Mouse (Mus musculus) lung, embryonic 14.5 days (tissue): ENCODE measurements around the gene Stac2. TPM values are rescaled to one million over a fixed set of nuclear protein-coding genes. Genes with fewer than 3 reads are reported as not detected.

Experiments used
- ATAC-seq: fragments of 200-750 bp; cut with Nextera tagmentation; 2 replicates; pipeline ENCODE4 v1.8.0; 2017; ENCODE audit warnings: mild to moderate bottlenecking, moderate TSS enrichment, moderate library complexity; ENCODE audit not compliant: insufficient read depth
- DNase-seq: peaks from one replicate; pipeline ENCODE4 v3.0.0-alpha.2; 2015
- H3K27ac ChIP-seq: fragments of 300-500 bp; sonication (generic); 2 replicates; pipeline ENCODE4 v1.5.1; 2014; ENCODE audit warnings: low read depth, mild to moderate bottlenecking, moderate library complexity
- H3K27me3 ChIP-seq: fragments of 300-500 bp; sonication (generic); 2 replicates; pipeline ENCODE4 v1.6.1; 2014; ENCODE audit warnings: low read length, control low read depth; ENCODE audit not compliant: insufficient read depth
- H3K36me3 ChIP-seq: fragments of 300-500 bp; sonication (generic); 2 replicates; pipeline ENCODE4 v1.6.1; 2014; ENCODE audit warnings: control low read depth; ENCODE audit not compliant: insufficient read depth
- H3K4me1 ChIP-seq: fragments of 300-500 bp; sonication (generic); 2 replicates; pipeline ENCODE4 v1.6.1; 2014; ENCODE audit warnings: antibody characterized with exemption, control low read depth; ENCODE audit not compliant: insufficient read depth
- H3K4me2 ChIP-seq: fragments of 300-500 bp; sonication (generic); 2 replicates; pipeline ENCODE4 v1.6.1; 2014; ENCODE audit warnings: mild to moderate bottlenecking
- H3K4me3 ChIP-seq: fragments of 300-500 bp; sonication (generic); 2 replicates; pipeline ENCODE4 v1.5.1; 2014; ENCODE audit warnings: low read depth, low read length
- H3K9ac ChIP-seq: fragments of 300-500 bp; sonication (generic); 2 replicates; pipeline ENCODE4 v1.6.1; 2014
- H3K9me3 ChIP-seq: fragments of 300-500 bp; sonication (generic); 2 replicates; pipeline ENCODE4 v1.6.1; 2016; ENCODE audit warnings: low read depth, low read length, control low read depth
- CTCF ChIP-seq: IDR thresholded peaks from 2 replicates; pipeline ENCODE4 v1.5.1; 2016; ENCODE audit warnings: antibody characterized with exemption, low read depth
- WGBS: fragments of 180-500 bp; shearing (Covaris S2); extraction: QIAGEN DNeasy Blood & Tissue Kit; methylation state at CpG from one replicate; pipeline ENCODE4 v1.1.7; 2014; 5-methylcytosine and 5-hydroxymethylcytosine counted together
- polyA plus RNA-seq: library from polyadenylated mRNA; unstranded; fragments of >200 nt; fragmentation: Nextera tagmentation; extraction: Ambion mirVana; gene quantifications from 2 replicates; pipeline ENCODE4 v1.2.1, GENCODE M21; 2014

Stac2 gene
- polyA plus RNA-seq, 1 experiment from 2014 or later: 0.05 TPM

DNA sequence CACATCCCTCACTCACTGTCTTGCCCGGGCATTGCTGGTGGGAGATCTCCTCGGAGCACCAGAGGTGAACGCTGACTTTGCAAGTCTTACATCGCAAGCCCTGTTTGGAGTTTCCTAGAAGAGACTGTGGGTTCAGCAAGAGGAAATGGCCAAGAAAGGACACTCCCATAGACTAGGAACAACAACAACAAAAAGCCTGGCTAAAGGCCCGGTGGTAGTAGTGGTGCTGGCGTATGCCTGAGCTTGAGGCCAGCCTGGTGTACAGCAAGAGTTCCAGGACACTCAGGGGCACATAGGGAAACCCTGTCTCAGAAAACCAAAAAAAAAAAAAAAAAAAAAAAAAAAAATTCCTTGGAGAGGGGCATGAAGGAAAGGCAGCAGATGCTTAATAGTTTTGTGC is 10.5 kb downstream of the Stac2 start:
- no peak for ATAC-seq
- 66% methylated on average over 6 of the region's 6 CpGs for WGBS
- Histone ChIP-seq H3K36me3 (no peaks in the 10 kb centered on the region), H3K27me3 (no peaks in the 10 kb centered on the region), H3K4me2 (no peak overlapping the region), H3K9ac (no peak overlapping the region), H3K4me3 (no peak overlapping the region), H3K4me1 (no peaks in the 10 kb centered on the region), H3K9me3 (no peaks in the 10 kb centered on the region), H3K27ac (no peak overlapping the region)
- no peak for DNase-seq
- TF ChIP-seq CTCF: no peak

DNA sequence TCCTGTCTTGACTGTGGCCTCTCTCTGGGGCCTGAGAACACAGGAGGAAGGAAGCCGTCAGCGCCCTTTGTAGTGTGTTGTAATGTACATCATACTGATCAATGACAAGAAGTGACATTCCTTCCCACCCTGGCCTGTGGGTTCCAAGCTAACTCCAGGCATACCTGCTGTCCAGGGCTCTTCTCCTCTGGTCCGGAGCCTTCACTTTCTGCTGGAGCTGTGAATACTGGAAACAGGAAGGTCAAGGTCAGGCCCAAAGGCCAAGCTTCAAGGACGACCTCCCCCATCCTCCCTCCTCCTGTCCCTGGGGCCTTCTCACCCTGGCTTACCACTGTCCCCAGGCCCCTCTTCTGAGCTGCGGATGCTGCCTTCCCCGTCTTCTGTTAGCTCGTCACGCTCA is 12.3 kb downstream of the Stac2 start:
- no peak for DNase-seq
- Histone ChIP-seq H3K9ac (no peak overlapping the region), H3K27ac (no peak overlapping the region), H3K36me3 (no peaks in the 10 kb centered on the region), H3K4me1 (0 out of 2 replicates have a peak, but pooled peaks cover under 1% of the 10 kb centered on the region), H3K4me2 (no peak overlapping the region), H3K4me3 (no peak overlapping the region), H3K27me3 (peaks cover 9% of the 10 kb centered on the region; the same call in 1 of the 2 replicates), H3K9me3 (no peaks in the 10 kb centered on the region)
- ATAC-seq: no peak
- WGBS: 57% methylated on average over 8 of the region's 8 CpGs
- TF ChIP-seq CTCF: no peak

DNA sequence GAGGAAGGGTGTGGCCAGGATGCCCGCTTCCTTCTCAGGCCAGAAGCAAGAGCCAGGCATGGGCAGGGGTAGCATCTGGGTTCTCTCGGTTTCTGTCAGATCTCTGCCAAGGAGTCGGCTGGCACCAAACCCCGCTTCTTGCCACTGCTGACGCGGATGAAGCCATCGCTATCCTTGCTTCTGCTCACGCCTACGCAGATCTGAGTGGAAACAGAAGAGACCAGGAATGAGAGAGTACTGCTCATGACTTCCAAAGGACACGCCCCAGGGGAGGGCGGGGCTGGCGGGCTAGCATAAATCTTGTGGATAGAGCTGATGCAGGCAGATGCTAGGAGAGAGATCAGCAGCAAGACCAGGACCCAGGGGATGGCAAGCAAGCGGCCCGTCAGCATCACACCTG is 15.4 kb downstream of the Stac2 start:
- no peak for TF ChIP-seq CTCF
- ATAC-seq (no peak), DNase-seq (no peak)
- H3K27me3 ChIP-seq: peaks cover 20% of the 10 kb centered on the region
- 59% methylated on average over 14 of the region's 14 CpGs for WGBS
- H3K36me3 ChIP-seq: no peaks in the 10 kb centered on the region
- no peak overlapping the region for H3K27ac ChIP-seq
- H3K4me2 ChIP-seq: no peak overlapping the region
- 0 out of 2 replicates have a peak, but pooled peaks cover 3% of the 10 kb centered on the region for H3K4me1 ChIP-seq
- H3K4me3 ChIP-seq: no peak overlapping the region
- H3K9me3 ChIP-seq: no peaks in the 10 kb centered on the region
- no peak overlapping the region for H3K9ac ChIP-seq

DNA sequence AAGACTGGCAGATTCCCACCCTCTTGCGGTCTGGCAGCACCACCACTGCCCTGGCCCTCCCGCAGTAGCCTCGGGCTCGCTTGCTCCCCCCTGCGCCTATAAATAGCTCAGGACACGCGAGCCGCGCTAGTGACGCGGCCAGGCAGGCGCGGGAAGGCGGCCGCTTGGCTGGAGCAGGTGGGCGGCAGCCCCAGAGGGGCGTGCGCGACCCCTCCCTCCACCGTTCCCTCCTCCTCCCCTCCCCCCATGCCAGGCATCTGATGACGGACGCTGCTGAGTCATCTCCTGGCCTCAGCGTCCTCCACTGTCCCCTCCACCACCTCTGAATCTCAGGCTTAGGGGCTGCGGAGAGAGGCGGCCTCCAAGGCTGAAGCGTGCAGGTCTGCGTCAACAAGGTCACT is 17.3 kb downstream of the Stac2 start:
- Histone ChIP-seq H3K9ac (0 out of 2 replicates have a peak overlapping the region, but pooled peaks have one; percentile 9), H3K4me1 (0 out of 2 replicates have a peak, but pooled peaks cover 3% of the 10 kb centered on the region), H3K27ac (no peak overlapping the region), H3K36me3 (peaks cover 4% of the 10 kb centered on the region), H3K27me3 (peaks cover 20% of the 10 kb centered on the region), H3K4me3 (peak overlapping the region; percentile 26), H3K4me2 (peak overlapping the region; percentile 64), H3K9me3 (no peaks in the 10 kb centered on the region)
- ATAC-seq (peak; percentile 19; the same call in 1 of the 2 replicates), DNase-seq (peak; percentile 67)
- peak; percentile 23 for TF ChIP-seq CTCF
- under 1% methylated on average over 27 of the region's 27 CpGs for WGBS

DNA sequence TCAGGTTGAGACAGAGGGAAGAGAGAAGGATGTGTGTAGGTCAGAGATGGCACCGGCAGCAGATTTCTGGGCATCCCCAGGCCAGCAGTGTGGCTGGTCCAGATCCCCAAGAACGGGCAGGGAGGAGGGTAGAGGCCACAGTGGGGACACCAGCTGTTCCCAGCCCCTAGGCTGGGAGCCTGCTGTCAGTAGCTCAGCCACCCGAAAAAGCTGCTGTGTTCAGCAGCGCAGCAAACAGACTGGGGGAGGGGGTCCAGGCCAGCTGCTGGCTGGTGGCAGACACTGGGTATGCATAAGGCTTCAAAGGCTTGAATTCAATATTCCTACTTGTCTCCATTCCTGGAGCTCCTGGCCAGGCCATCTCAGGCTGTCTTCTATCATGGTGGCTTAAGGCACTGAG is 18.4 kb downstream of the Stac2 start:
- H3K27ac ChIP-seq: no peak overlapping the region
- H3K4me2 ChIP-seq: no peak overlapping the region
- 42% methylated on average over 4 of the region's 4 CpGs for WGBS
- peaks cover 16% of the 10 kb centered on the region for H3K36me3 ChIP-seq
- ATAC-seq (peak; percentile 5; the same call in 1 of the 2 replicates), DNase-seq (peak; percentile 34)
- H3K9ac ChIP-seq: no peak overlapping the region
- no peak for TF ChIP-seq CTCF
- 0 out of 2 replicates have a peak, but pooled peaks cover 3% of the 10 kb centered on the region for H3K4me1 ChIP-seq
- H3K27me3 ChIP-seq: peaks cover 20% of the 10 kb centered on the region
- no peak overlapping the region for H3K4me3 ChIP-seq
- no peaks in the 10 kb centered on the region for H3K9me3 ChIP-seq

DNA sequence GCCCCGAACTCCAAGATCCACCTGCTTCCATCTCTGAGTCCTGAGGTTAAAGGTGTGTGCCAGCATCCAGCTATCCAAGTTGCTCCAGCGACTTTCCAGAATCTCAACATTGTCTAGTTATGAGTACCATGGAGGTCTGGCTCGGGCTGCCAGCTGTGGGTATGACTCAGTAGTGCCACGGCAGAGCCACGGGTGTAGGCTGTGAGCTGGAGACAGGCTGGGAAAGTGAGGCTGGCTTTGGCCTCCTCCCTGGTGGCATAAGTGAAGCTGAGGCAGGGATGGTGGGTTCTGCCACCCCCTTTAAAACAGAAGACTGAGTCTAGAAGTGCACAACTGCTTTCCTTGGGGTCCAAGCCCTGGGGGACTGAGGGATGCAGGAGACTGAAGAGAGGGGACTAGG is 19.2 kb downstream of the Stac2 start:
- H3K9ac ChIP-seq: no peak overlapping the region
- H3K36me3 ChIP-seq: peaks cover 24% of the 10 kb centered on the region
- DNase-seq: no peak
- no peak for ATAC-seq
- no peak overlapping the region for H3K4me3 ChIP-seq
- H3K4me1 ChIP-seq: 0 out of 2 replicates have a peak, but pooled peaks cover 3% of the 10 kb centered on the region
- no peak overlapping the region for H3K4me2 ChIP-seq
- WGBS: 79% methylated on average over 5 of the region's 5 CpGs
- no peak overlapping the region for H3K27ac ChIP-seq
- H3K27me3 ChIP-seq: peaks cover 20% of the 10 kb centered on the region
- no peak for TF ChIP-seq CTCF
- H3K9me3 ChIP-seq: no peaks in the 10 kb centered on the region

DNA sequence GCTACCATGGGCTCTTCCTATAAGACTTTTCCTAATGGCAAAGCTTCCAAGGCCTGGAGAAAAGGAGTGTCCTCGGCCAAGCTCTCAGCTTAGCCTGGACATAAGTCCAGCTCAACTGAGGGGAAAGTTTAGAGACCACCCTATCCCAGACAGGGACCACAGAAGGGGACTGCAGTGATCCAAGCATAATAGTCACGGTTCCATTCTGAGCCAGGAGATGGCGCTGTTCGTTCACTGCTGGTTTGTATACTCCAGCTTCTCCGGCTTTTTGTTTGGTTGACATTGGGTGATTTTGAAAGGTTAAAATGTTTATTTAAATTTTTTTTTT is 21.9 kb downstream of the Stac2 start:
- Histone ChIP-seq H3K9me3 (no peaks in the 10 kb centered on the region), H3K27ac (no peak overlapping the region), H3K4me1 (0 out of 2 replicates have a peak, but pooled peaks cover 3% of the 10 kb centered on the region), H3K36me3 (peaks cover 33% of the 10 kb centered on the region), H3K9ac (no peak overlapping the region), H3K27me3 (peaks cover 15% of the 10 kb centered on the region), H3K4me3 (no peak overlapping the region), H3K4me2 (no peak overlapping the region)
- 6% methylated on average over 5 of the region's 5 CpGs for WGBS
- ATAC-seq (no peak; the same call in 1 of the 2 replicates), DNase-seq (peak; percentile 95)
- TF ChIP-seq CTCF: peak; percentile 89
